Mouse (Mus musculus): ENCODE measurements around the gene Myocos. TPM values are rescaled to one million over a fixed set of nuclear protein-coding genes. Genes with fewer than 3 reads are reported as not detected.

Gene Myocos
- total RNA-seq (2023; ENCODE audit: inconsistent age), result not detected in 4 replicates

DNA sequence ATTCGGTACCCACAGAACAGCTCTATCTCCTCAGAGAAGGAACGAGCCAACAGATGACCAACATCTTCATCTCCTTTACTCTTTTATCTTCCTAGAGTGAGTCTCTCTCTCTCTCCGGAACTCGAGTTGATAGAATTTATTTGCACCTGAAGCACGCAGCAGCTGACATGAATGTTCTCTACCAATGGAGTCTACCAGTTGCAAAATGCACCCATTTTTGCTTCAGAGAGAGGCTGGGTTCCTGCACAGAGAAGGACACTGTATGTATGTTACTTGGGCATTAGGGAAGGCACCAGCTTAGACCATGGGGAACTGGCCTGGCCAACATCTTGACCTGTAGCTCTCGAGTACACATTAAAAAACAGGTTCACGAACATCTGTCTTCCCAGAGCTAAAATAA, at the start of gene Myocos:
Gene Myocos, minus strand, starts transcription at position 101 of the 400 bp plus-strand sequence.

DNA sequence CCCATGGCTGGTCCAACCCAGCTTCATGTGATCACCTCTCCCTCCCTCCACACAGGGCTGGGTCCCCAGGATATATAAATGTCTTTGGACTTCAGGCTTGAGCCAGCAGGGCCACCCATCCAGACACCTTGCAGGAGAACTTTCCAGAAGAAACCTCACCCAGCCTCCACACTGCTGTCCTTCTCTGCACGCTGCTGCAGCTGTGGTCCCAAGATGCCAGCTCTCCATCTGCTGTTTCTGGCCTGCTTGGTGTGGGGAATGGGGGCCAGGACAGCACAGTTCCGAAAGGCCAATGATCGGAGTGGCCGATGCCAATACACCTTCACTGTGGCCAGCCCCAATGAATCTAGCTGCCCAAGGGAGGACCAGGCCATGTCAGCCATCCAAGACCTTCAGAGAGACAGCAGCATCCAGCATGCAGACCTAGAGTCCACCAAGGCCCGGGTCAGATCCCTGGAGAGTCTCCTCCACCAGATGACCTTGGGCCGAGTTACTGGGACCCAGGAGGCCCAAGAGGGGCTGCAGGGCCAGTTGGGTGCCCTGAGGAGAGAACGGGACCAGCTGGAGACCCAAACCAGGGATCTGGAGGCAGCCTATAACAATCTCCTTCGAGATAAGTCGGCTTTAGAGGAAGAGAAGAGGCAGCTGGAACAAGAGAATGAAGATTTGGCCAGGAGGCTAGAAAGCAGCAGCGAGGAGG, 18.8 kb downstream of the Myocos start, which contains the start of gene Myoc:
Gene Myoc, plus strand, starts transcription at position 105 of the 700 bp plus-strand sequence.

Other genes starting within 250 kb of the Myocos start
- gene Dnm3, start 180.2 kb downstream of the Myocos start, total RNA-seq (2023; ENCODE audit: inconsistent age), result 0.10 to 0.45 TPM (median 0.36 TPM) in 4 replicates
- 10.1 to 12.9 TPM (median 11.6 TPM) in 4 replicates for gene Mettl13, start 109.7 kb downstream of the Myocos start, total RNA-seq (2023; ENCODE audit: inconsistent age)
- gene Vamp4, start 87.7 kb downstream of the Myocos start, total RNA-seq (2023; ENCODE audit: inconsistent age), result 53.5 to 61.7 TPM (median 59.3 TPM) in 4 replicates
- not detected in 4 replicates for gene Myoc, start 19.1 kb downstream of the Myocos start, total RNA-seq (2023; ENCODE audit: inconsistent age)
- gene Prrc2c, start 82.3 kb upstream of the Myocos start, total RNA-seq (2023; ENCODE audit: inconsistent age), result 344 to 400 TPM (median 376 TPM) in 4 replicates
- gene Fmo4, start 155.8 kb upstream of the Myocos start, total RNA-seq (2023; ENCODE audit: inconsistent age), result not detected in 4 replicates
- gene Fmo1, start 208.4 kb upstream of the Myocos start, total RNA-seq (2023; ENCODE audit: inconsistent age), result not detected in 4 replicates
- not detected in 4 replicates for gene Fmo2, start 240.5 kb upstream of the Myocos start, total RNA-seq (2023; ENCODE audit: inconsistent age)

Data from B cell, adult (primary cell).